Mouse (Mus musculus) left cerebral cortex, adult 2 months (tissue): ENCODE data around the gene Olfr447. TPM values are rescaled to one million over a fixed set of nuclear protein-coding genes. Genes with fewer than 3 reads are reported as not detected.

Experiments
- DNase-seq, 2 experiments: peaks; one replicate each; pipeline ENCODE4 v3.0.0; 2021 to 2022; ENCODE audit warnings: low spot score in 2 of 2, mixed read lengths in 1 of 2; ENCODE audit errors: extremely low spot score in 1 of 2
- H3K27ac ChIP-seq: fragments of 200-600 bp; 2 replicates; pipeline ENCODE4 v1.8.1; 2022
- H3K4me3 ChIP-seq: fragments of 200-600 bp; 2 replicates; pipeline ENCODE4 v1.8.1; 2022
- CTCF ChIP-seq: fragments of 200-600 bp; IDR thresholded peaks from 2 replicates; pipeline ENCODE4 v1.8.1; 2022; ENCODE audit warnings: antibody characterized with exemption, mild to moderate bottlenecking, moderate library complexity
- intact Hi-C: fragments of 180-260 bp; cut with DNase I; formaldehyde crosslinking; loops from one replicate; pipeline ENCODE4 v1.15.1; 2025
- long read RNA-seq, 2 experiments: library from polyadenylated mRNA; stranded (forward); transcript quantifications; one replicate each; pipeline ENCODE4 v2.0.0; 2021; ENCODE audit warnings: borderline mapping rate in 2 of 2
- total RNA-seq, 2 experiments: library from RNA; stranded (reverse); gene quantifications; 2 replicates each; pipeline ENCODE4 v1.2.3; 2021

Olfr447 gene
- total RNA-seq = not detected
- long read RNA-seq, experiment 1 = 0 reads
- long read RNA-seq, experiment 2 = 0 reads

GRCm38 (mm10) chr6:42908578-42908977 is at the start of gene Olfr447:
Olfr447 (plus strand) TSS chr6:42908878.
- DNase-seq = no peak
- no peak for TF ChIP-seq CTCF
- no peak within 1 kb of the TSS for H3K4me3 ChIP-seq
- intact Hi-C loops = no loop called here
- no peak within 1 kb of the TSS for H3K27ac ChIP-seq

DNA sequence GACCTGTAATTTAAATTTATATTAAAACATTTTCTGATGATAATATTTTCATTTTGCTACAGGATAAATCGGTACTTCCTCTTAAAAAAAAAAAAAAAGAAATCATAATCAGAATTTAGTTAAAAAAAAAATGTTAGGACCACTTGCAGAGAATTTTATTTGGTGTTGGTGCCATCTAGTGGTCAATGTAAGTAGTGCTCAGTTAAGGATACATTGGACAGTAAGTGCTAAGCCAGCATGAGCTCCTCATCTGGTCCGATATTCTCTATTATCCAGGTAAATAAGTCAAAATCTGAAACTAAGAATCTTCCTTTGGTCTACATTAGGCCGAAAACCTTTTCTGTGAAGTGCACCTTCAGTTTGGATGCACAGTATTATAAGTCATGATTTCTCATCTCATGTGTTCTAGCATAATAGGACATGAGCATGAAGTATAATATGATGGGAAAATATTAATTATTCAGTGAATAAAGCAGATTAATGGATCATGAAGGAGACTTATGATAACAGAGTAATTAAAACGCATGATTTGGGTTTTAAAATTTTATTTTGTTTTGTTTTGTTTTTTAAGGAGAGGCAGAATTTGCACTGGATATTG is 48.4 kb upstream of the Olfr447 start:
- no peak overlapping the region for H3K27ac ChIP-seq
- H3K4me3 ChIP-seq = no peak overlapping the region
- TF ChIP-seq CTCF = peak; percentile 76
- DNase-seq = peak in 1 of 2 experiments; percentile 24
- intact Hi-C loops = loop anchor here (5.0 to 10.0 kb wide), 5 partner anchors 153 to 633 kb away; no protein-coding TSS in a partner anchor

DNA sequence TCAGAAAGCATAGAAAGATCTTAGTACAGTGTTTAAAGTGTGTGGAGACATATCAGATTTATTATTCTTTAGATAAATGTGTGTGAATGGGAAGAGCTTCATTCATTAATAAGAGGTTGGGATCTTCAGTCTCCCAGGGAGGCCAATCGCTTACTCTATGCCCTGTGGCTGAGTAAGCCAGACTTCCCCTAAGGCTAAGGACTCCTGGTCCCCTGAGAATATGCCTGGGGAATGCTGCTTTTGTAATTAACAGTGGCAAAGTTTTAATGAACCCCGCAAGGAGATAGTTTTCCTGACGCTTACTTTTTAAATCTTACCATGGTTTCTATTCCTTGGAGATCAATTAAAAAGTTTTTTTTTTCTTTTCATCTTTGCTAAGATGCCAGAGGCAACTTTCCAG is 39.0 kb upstream of the Olfr447 start:
- no peak for DNase-seq
- TF ChIP-seq CTCF = no peak
- intact Hi-C loops = loop anchor here (10.0 kb wide), 2 partner anchors 425 to 535 kb away; no protein-coding TSS in a partner anchor
- no peak overlapping the region for H3K27ac ChIP-seq
- H3K4me3 ChIP-seq = no peak overlapping the region

- Histone ChIP-seq H3K27ac (no peak overlapping the region), H3K4me3 (no peak overlapping the region)
- no peak for TF ChIP-seq CTCF
- intact Hi-C loops = no loop called here
- DNase-seq = no peak
Observed at GRCm38 (mm10) chr6:42876323-42876722, 32.4 kb upstream of the Olfr447 start.

- H3K4me3 ChIP-seq = no peak within 1 kb of the TSS
- no peak within 1 kb of the TSS for H3K27ac ChIP-seq
- no peak for DNase-seq
- intact Hi-C loops = no loop called here
- no peak for TF ChIP-seq CTCF
Observed at GRCm38 (mm10) chr6:42890141-42890540, 18.5 kb upstream of the Olfr447 start, which contains the start of gene Olfr448. Olfr448 (plus strand) TSS chr6:42890441.

DNA sequence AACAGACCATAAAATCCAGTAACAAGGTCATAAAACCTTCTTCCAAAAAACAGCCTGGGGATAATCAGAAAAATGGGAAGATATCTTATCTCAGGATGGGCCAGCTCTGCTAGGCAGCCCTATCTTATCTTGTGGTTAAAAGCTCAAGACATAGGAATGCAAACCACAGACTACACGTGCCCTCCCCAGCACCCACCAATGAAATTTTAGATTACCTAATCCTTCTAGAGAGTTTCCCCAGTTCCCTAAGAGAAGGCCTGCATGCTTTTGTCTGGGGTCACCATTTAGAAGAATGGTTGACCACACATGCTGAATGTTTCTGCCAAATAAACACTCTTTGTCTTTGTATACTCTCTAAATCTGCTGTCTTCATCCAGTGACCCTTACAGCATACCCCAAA is 8.3 kb upstream of the Olfr447 start:
- TF ChIP-seq CTCF = no peak
- intact Hi-C loops = no loop called here
- DNase-seq = no peak

DNA sequence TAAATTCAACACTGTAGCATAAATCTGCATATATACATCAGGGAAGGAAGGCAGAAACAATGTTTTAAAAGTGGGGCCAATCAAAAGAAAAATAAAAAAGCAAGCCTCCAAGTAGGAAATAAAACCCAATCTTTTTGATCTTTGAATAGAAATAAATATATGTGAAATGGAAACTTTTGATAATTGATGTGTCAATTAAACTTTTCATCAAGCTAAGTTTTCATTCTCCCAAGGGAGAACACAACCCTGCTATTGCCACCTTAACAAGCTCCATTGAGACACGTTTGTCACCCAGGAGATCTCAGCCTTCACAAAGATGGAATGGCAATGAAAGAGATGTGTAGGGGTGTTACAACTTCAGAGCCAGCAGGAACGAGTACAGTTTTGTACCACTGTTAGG is 12.4 kb downstream of the Olfr447 start, which contains the start of gene Olfr446:
TSS of gene Olfr446 (plus strand) at position 301 of the 400 bp plus-strand sequence.
- Histone ChIP-seq H3K27ac (no peak within 1 kb of the TSS), H3K4me3 (no peak within 1 kb of the TSS)
- intact Hi-C loops = no loop called here
- no peak for TF ChIP-seq CTCF
- no peak for DNase-seq

More for the DNA sequence above, 8.3 kb upstream of the Olfr447 start:
- Histone ChIP-seq H3K4me3 (no peak overlapping the region), H3K27ac (no peak overlapping the region)

DNA sequence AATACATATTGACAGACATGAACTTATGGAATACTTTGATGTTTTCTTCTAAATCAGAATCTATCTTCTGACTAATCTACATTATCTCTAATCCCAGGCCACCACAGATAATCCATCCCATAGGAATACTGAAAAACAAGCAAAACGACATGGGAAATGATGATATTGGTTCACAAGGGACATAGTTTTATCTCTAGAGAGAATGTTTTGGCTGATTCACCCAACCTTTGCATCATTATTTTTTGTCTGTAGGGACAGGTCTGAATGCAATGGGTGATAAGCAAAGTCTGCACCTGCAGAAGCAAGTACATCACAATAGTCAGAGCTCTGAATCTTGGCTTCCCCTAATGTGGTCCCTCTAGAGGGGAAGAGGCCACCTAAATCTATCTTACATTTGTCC is 40.1 kb downstream of the Olfr447 start, which contains the start of gene Olfr444:
TSS of gene Olfr444 (plus strand) at position 301 of the 400 bp plus-strand sequence.
- TF ChIP-seq CTCF = no peak
- H3K4me3 ChIP-seq = no peak within 1 kb of the TSS
- intact Hi-C loops = no loop called here

More for the DNA sequence above, 40.1 kb downstream of the Olfr447 start, which contains the start of gene Olfr444:
- no peak within 1 kb of the TSS for H3K27ac ChIP-seq
- no peak for DNase-seq

Other genes starting within 250 kb of the Olfr447 start
- gene Tcaf1, start 198.8 kb upstream of the Olfr447 start, total RNA-seq = 100 to 1,000 TPM; 231 to 242 TPM
- not detected for gene Olfr453, start 169.5 kb upstream of the Olfr447 start, total RNA-seq
- not detected for gene Olfr38, start 152.5 kb upstream of the Olfr447 start, total RNA-seq
- not detected for gene Olfr452, start 123.8 kb upstream of the Olfr447 start, total RNA-seq
- not detected for gene Olfr450, start 96.9 kb upstream of the Olfr447 start, total RNA-seq
- gene Olfr449, start 74.5 kb upstream of the Olfr447 start, total RNA-seq = not detected
- gene Olfr448, start 18.4 kb upstream of the Olfr447 start, total RNA-seq = not detected
- gene Olfr446, start 12.5 kb downstream of the Olfr447 start, total RNA-seq = not detected
- gene Olfr444, start 40.2 kb downstream of the Olfr447 start, total RNA-seq = not detected
- gene Olfr441, start 197.5 kb downstream of the Olfr447 start, total RNA-seq = not detected
- gene Olfr237-ps1, start 237.7 kb downstream of the Olfr447 start, total RNA-seq = not detected